Mouse (Mus musculus) urinary bladder, postnatal 10 days (tissue): ENCODE data around the gene Il4ra.

Source experiments
- DNase-seq: peaks from one replicate; pipeline ENCODE4 v3.0.0; 2022; ENCODE audit warnings: low spot score

The Il4ra gene

GRCm38 (mm10) chr7:125551766-125552709 is at the start of gene Il4ra:
TSS of gene Il4ra (plus strand) at chr7:125552120.
- peak; percentile 62 for DNase-seq

DNA sequence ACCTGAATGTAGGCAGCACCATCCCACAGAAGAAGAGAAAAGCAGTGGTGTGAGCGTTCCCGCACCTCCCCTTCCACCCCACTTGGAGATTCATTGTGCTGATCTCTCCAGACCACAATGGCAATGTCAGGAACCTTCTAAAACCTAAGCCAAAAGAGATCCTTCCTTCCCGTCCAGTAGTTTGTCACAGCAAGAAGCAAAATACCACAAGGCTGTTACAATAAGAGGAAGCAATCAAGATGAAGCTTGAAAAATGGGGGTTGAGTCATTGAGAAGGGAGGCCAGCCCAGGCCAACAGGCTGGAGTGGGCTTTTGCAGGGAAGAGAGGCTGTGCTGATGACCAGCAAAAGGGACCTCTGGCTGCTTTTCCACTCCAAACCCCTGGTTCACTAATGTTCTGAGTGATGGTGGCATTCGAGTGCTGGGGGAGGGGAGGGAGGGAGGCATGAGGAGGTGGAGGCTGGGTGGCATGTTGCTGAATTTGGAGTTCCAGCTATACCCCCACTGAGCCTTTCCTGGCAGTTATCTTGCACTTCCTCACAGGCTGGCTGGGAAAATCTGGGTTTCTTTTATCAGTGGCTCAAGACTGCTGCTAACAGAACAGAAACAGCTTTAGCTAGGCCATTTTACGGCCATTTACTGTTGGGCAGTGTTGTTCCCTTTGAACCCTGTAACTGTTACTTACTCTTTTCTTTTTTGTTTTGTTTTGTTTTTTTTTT is 48.4 kb upstream of the Il4ra start:
- DNase-seq = no peak

GRCm38 (mm10) chr7:125504618-125505017 is 47.3 kb upstream of the Il4ra start:
- DNase-seq = no peak

DNA sequence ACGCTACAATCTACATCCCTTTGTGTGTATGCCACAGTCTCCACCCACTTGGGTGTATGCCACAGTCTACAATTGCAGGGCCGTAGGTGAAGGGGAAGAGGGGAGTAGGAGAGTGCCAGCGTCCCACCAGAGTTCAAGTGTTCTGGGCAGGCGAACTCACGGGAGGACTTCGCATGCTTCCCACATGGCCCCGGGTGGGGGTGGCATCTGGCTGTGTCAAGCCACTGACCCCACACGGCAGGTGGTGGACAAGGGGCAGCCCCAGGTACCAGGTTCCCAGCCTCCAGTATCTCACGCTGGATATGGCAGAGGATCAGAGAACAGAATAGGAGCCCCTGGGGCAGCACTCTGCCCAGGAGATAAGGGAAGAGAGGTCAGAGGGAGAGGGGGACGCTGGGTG is 46.4 kb upstream of the Il4ra start:
- no peak for DNase-seq

GRCm38 (mm10) chr7:125507279-125507678 is 44.6 kb upstream of the Il4ra start:
- no peak for DNase-seq

- no peak for DNase-seq
Observed at GRCm38 (mm10) chr7:125511432-125511831, 40.5 kb upstream of the Il4ra start.

DNA sequence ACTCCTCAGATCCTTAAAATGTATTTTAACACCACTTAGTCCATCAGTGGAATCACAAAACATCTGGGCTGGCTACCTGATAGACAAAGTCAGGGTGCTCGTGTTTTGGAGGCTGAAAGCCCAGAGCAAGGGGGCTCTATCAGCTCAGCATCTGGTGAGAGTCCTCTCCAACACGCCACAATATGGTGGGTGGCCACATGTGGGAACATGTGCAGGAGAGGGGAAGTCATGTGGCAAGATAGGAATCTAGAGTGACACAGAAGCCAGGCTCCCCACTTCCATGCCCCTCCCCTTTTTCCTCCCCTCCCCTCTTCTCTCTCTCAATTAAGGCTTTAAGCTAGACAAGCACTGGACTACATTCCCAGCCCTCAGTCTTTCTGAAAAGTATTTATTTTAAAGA is 40.1 kb upstream of the Il4ra start:
- no peak for DNase-seq

DNA sequence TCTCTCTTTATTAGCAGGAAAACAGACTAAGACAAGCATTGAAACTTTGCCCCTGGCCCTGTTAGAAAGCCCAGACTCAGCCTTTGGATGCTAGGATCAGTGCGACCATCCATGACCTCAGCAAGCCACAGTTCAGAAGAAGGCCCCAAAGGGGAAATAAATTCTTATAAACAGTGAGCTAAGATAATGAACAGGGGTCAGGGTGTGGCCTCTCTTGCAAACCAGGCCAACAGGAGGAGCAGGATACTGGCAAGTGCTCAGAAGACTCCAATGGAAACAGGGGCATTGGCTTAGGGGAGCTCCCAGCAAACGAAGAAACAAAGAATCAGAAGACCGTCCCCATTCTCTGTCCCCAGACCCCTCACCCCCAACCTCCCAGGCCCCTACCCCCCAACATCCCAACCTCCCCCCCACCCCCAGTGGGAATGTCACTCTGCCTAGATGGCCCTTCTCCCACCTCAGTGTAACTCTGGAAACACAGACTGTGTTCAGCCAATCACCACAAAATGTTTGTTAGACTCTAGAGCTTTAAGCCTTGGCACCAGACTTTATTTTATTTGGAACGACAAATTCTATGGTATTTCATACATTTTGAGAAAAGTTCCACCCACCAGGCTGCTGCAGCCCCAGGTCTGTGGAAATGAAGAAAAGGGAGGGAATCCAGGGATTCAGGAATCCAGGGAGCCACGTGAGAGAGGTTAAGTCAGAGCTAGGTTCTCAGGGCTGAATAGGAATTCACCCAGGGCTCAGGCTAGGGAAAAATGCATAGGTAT is 36.7 kb upstream of the Il4ra start:
- DNase-seq = no peak

DNA sequence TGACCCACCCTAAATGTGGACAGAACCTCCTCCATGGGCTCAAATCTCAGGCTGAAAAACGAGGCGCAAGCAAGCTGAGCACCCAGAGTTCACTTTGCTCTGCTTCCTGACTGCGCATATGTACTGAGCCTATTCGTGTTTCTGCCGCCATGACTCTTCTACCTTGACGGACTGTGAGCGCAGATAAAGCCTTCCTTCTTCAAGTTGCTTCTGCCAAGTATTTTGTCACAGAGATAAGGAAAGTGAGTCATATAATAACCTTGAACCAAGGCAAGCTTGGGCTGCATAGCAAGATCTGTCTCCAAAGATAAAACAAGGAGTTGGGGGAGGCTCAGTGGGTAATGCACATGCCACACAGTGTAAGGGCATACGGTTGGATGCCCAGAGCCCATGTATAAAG is 35.2 kb upstream of the Il4ra start:
- no peak for DNase-seq

DNA sequence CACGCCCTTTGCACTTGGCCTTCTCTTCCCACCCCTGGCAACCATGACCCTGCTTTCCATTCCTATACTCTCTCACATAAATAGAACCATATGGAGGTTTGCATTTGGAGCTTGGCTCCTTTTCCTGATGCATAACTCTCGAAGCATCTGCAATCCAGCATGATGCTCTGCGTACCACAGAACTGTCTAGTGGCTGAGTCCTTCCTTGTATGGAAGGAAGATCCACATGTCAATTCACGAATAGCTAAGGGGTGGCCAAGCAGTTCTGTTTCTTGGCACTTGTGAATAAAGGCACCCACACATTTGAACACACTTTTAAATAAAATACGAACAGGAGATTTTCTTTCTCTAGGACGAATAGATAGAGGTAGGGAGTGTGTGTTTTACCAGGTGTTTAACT is 34.5 kb upstream of the Il4ra start:
- DNase-seq = no peak

DNA sequence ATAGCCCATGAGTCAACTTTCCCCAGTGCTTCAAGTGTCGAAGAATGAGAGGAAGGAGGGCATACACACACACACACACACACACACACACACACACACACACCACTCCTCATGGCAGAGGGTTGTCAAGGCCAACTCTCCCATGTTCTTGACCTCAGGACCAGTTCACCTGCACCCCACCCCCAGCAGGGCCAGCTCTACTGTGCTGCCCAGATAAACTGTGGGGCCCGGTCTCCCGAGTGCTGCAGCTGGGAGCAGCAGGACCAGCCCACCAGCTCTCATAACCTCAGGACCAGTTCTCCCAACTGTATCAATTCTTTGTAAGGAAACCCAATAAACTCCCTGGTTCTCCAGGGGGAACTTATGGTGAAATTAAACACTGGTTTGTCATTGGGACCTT is 32.2 kb upstream of the Il4ra start:
- no peak for DNase-seq

DNA sequence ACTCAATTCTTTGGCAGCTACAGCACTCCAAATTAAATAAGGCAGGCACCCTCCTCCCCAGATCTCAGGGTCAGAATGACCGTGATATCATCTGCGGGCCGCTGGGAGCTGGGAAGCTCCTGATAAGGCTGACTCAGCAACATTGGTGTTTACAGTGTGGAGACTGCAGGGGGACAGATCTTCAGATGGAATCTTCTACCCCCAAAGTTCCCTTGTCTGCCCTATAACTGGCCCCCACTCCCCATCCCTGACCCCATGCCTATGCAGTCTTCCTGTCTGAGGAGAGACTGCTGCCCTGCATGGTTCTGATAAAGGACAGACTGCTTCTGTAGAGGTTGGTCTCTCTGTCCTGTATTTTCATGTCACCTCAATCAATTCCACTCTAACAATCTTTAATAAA is 28.9 kb upstream of the Il4ra start:
- DNase-seq = no peak

GRCm38 (mm10) chr7:125527186-125527585 is 24.7 kb upstream of the Il4ra start:
- no peak for DNase-seq

- no peak for DNase-seq
Observed at GRCm38 (mm10) chr7:125527901-125528580, 23.9 kb upstream of the Il4ra start.

DNA sequence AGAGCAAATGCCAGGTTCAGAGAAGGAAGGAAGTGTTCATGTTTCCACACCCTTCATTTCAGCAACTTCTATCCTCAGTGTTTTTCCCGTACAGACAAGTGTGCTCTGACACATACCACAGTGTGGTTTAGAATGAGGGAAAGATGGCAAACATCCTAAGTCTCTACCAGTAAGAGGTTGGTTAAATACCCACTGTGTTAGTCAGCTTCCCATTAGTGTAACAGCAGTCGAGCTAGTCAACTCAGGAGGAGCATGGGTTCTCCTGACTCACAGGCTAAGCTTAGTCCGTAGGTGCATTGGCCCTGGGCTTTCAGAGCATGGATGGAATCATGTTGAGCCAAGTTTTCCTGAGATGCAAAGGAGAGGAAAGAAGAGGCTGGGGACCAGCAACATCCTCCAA is 12.6 kb upstream of the Il4ra start:
- no peak for DNase-seq

DNA sequence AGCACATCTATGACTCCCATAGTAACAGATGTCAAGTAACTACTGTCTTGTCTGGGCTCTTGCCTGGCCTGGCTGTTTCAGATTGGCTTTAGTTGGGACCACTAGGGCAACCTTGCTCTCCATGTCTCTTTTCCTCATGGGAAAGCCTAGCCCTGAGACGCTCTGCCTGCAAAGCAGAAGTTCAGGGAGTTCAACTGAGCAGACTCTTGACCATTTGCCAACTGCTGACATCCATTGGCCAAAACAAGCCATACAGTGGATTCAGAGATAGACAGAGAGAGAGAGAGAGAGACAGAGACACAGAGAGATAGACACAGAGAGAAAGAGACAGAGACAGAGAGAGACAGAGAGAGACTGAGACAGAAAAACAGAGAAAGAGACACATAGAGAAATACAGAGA is 10.9 kb upstream of the Il4ra start:
- no peak for DNase-seq

GRCm38 (mm10) chr7:125541821-125542220 is 10.1 kb upstream of the Il4ra start:
- no peak for DNase-seq

DNA sequence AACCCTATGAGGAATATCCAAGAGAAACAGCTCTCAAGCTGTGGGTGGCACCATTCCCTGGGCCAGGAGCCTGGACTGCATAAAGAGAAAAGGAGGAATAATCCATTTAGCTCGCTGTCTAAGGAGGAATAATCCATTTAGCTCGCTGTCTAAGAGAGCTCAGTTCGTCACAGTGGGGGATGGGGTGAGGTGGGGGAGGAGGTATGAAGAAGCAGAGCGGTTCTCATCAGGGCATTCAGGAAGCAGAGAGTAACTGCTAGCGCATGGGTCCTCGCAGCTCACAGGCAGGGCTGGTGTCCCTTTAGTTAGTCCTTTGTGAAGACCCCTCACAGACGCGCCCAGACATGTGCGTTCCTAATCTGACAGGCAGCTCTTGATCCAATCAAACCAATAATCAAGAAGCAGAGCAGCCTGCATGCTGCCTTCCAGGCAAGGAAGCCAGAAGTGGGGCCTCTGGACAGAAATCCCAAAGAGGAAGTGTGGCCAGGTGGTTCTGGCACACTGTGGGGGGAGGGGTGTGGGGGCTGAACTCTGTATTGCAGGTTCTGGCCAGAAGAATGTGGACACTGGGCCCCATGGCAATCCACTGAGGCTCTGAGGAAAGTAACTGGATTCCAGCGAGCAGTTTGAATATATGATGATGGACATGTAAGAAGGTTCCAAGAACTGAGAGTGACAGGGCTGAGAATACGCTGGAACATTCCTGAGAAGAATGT is 9.4 kb upstream of the Il4ra start:
- DNase-seq = no peak

GRCm38 (mm10) chr7:125543497-125543896 is 8.4 kb upstream of the Il4ra start:
- no peak for DNase-seq

DNA sequence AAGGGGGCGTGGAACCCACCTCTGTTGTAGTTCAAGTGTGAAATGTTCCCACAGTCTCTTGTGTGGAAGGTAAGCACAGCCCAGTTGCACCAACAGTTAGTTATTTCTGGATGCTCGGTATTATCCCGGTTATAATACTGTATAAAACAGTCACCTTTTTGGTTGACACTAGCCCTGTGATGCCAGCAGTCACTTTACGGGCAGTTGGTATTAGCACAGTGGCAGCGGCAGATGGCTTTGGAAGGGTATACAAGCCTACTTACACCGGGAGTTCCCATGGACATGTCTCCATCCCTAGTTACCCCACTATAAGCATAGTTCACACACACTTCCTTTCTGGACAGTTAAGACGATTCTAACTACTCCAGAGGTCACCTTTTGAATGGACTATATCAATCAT is 6.6 kb upstream of the Il4ra start:
- DNase-seq = no peak

GRCm38 (mm10) chr7:125546727-125547126 is 5.2 kb upstream of the Il4ra start:
- no peak for DNase-seq
